Comparison of ENCODE assay signal across 9 mouse cellular contexts in genomic region chr10:81473003-81473451, GRCm38 (mm10). TPM values are rescaled to one million over a fixed set of nuclear protein-coding genes. Genes with fewer than 3 reads are reported as not detected.
A peak's percentile ranks its signal among the peaks of the same experiment; 100 is the strongest.
DNase-seq lines count a peak whose midpoint lies in the region; ATAC-seq and TF ChIP-seq lines count a peak whose summit lies in the region.
"Had no signal": no experiment of that assay in that cellular context is flagged by ENCODE, and none has a peak within 500 bp of the region (broad histone marks: within the 10 kb centered on the region; RNA-seq: fewer than 3 reads in every experiment).

No protein-coding gene starts in this region.

- H3K9me3 ChIP-seq in heart, embryonic 10.5 days = no peaks in the 10 kb centered on the region
- H3K9me3 ChIP-seq: G1E had no signal

- TF ChIP-seq CTCF in gastrocnemius, adult 2 months (IDR thresholded peaks at IDR 0.05) = no peak

- intact Hi-C loops in left cerebral cortex, postnatal 4 days (cut with DNase I) = no loop called here
- intact Hi-C loops in gastrocnemius, postnatal 14 days (cut with DNase I; ENCODE audit: low total_unique reads) = no loop called here
- intact Hi-C loops in gastrocnemius, adult 2 months (cut with DNase I) = no loop called here

- WGBS in heart, embryonic 10.5 days = 6% methylated on average over 22 of the region's 22 CpGs

- peaks cover 12% of the 10 kb centered on the region for H3K4me1 ChIP-seq in heart, embryonic 10.5 days

- peaks cover 100% of the 10 kb centered on the region for H3K27me3 ChIP-seq in heart, embryonic 10.5 days (ENCODE audit: insufficient read depth, poor library complexity, severe bottlenecking)

- DNase-seq in cerebellum, postnatal 36 days = peak; percentile 56 to 62
- DNase-seq in frontal cortex, postnatal 36 days (ENCODE audit: low spot score in 2 of 2) = peak; percentile 84 to 92
- DNase-seq in left cerebral cortex, postnatal 4 days = peak; percentile 86
- DNase-seq in right cerebral cortex, postnatal 10 days (ENCODE audit: low spot score in 2 of 2) = peak; percentile 95 to 97
- DNase-seq in gastrocnemius, postnatal 14 days = no peak
- DNase-seq in heart, embryonic 10.5 days (ENCODE audit: low spot score) = no peak
- DNase-seq in gastrocnemius, adult 2 months = no peak

- H3K27ac ChIP-seq in heart, embryonic 10.5 days = no peak overlapping the region
- no peak overlapping the region for H3K27ac ChIP-seq in gastrocnemius, adult 2 months

- no peaks in the 10 kb centered on the region for H3K36me3 ChIP-seq in heart, embryonic 10.5 days
- H3K36me3 ChIP-seq: G1E had no signal

- H3K4me3 ChIP-seq in heart, embryonic 10.5 days = no peak overlapping the region
- no peak overlapping the region for H3K4me3 ChIP-seq in gastrocnemius, adult 2 months

- peak; percentile 49 for ATAC-seq in CD4-positive, CD25-positive, alpha-beta regulatory T cell, adult 4 months

RNA-seq across cellular contexts. Expression of gene Celf5, which starts 9.5 kb away (rescaled TPM):
- 1 to 10 TPM in 1 of 2 experiments, under 1 TPM in 1; 0.53 to 1.1 TPM for polyA plus RNA-seq in CD4-positive, CD25-positive, alpha-beta regulatory T cell, adult 4 months (2017; shearing (Covaris generic))
- total RNA-seq in left cerebral cortex, postnatal 4 days (2021) = 100 to 1,000 TPM; 303 to 316 TPM
- total RNA-seq in gastrocnemius, postnatal 14 days (2021) = under 1 TPM; 0.09 to 0.23 TPM
- 0.10 and 0.18 TPM in 2 replicates for polyA plus RNA-seq in heart, embryonic 10.5 days (2016; fragmentation: Nextera tagmentation; extraction: Ambion mirVana)
- under 1 TPM in 1 of 2 experiments, not detected in 1; 0.17 TPM for total RNA-seq in gastrocnemius, adult 2 months (2021)

RNA-seq across cellular contexts. Expression of gene Nfic, which starts 17.6 kb away (rescaled TPM):
- polyA plus RNA-seq in CD4-positive, CD25-positive, alpha-beta regulatory T cell, adult 4 months (2017; shearing (Covaris generic)) = 10 to 100 TPM; 14.2 to 19.2 TPM
- 10 to 100 TPM; 29.5 to 31.1 TPM for total RNA-seq in left cerebral cortex, postnatal 4 days (2021)
- total RNA-seq in gastrocnemius, postnatal 14 days (2021) = 100 to 1,000 TPM; 262 to 320 TPM
- polyA plus RNA-seq in heart, embryonic 10.5 days (2016; fragmentation: Nextera tagmentation; extraction: Ambion mirVana) = 23.0 and 24.3 TPM in 2 replicates
- total RNA-seq in gastrocnemius, adult 2 months (2021) = 100 to 1,000 TPM; 207 to 215 TPM

RNA-seq across cellular contexts. Expression of gene Ncln, which starts 23.2 kb away (rescaled TPM):
- 10 to 100 TPM; 41.9 to 63.2 TPM for polyA plus RNA-seq in CD4-positive, CD25-positive, alpha-beta regulatory T cell, adult 4 months (2017; shearing (Covaris generic))
- 100 to 1,000 TPM; 104 to 105 TPM for total RNA-seq in left cerebral cortex, postnatal 4 days (2021)
- total RNA-seq in gastrocnemius, postnatal 14 days (2021) = 10 to 100 TPM; 39.1 to 47.3 TPM
- 75.3 and 86.1 TPM in 2 replicates for polyA plus RNA-seq in heart, embryonic 10.5 days (2016; fragmentation: Nextera tagmentation; extraction: Ambion mirVana)
- total RNA-seq in gastrocnemius, adult 2 months (2021) = 10 to 100 TPM; 38.3 to 44.8 TPM

RNA-seq across cellular contexts. Expression of gene S1pr4, which starts 26.9 kb away (rescaled TPM):
- 10 to 100 TPM; 53.2 to 76.8 TPM for polyA plus RNA-seq in CD4-positive, CD25-positive, alpha-beta regulatory T cell, adult 4 months (2017; shearing (Covaris generic))
- under 1 TPM; 0.14 to 0.66 TPM for total RNA-seq in left cerebral cortex, postnatal 4 days (2021)
- under 1 TPM; 0.64 to 0.86 TPM for total RNA-seq in gastrocnemius, postnatal 14 days (2021)
- 0.46 and 0.83 TPM in 2 replicates for polyA plus RNA-seq in heart, embryonic 10.5 days (2016; fragmentation: Nextera tagmentation; extraction: Ambion mirVana)
- total RNA-seq in gastrocnemius, adult 2 months (2021) = 1 to 10 TPM in 1 of 2 experiments, under 1 TPM in 1; 0.97 to 1.2 TPM

RNA-seq across cellular contexts. Expression of gene Gna15, which starts 51.0 kb away (rescaled TPM):
- polyA plus RNA-seq in CD4-positive, CD25-positive, alpha-beta regulatory T cell, adult 4 months (2017; shearing (Covaris generic)) = 10 to 100 TPM; 28.5 to 31.9 TPM
- 1 to 10 TPM; 1.1 to 1.6 TPM for total RNA-seq in left cerebral cortex, postnatal 4 days (2021)
- 1 to 10 TPM in 1 of 2 experiments, under 1 TPM in 1; 0.60 to 1.2 TPM for total RNA-seq in gastrocnemius, postnatal 14 days (2021)
- polyA plus RNA-seq in heart, embryonic 10.5 days (2016; fragmentation: Nextera tagmentation; extraction: Ambion mirVana) = 2.8 and 4.8 TPM in 2 replicates
- total RNA-seq in gastrocnemius, adult 2 months (2021) = under 1 TPM; 0.26 to 0.53 TPM

Comparison
In these comparisons a context has a peak if more than half of its experiments do, and no peak if none do; other contexts are left out.
1. DNase-seq: peak in cerebellum, postnatal 36 days (2 of 2), frontal cortex, postnatal 36 days (2 of 2), left cerebral cortex, postnatal 4 days (single experiment) and right cerebral cortex, postnatal 10 days (2 of 2); none in gastrocnemius, postnatal 14 days (single experiment), heart, embryonic 10.5 days (single experiment) and gastrocnemius, adult 2 months (single experiment).
2. RNA of gene Celf5, which starts 9.5 kb away (total RNA-seq): 303 to 316 TPM in left cerebral cortex, postnatal 4 days; 0.09 to 0.23 TPM in gastrocnemius, postnatal 14 days and 0.17 TPM in gastrocnemius, adult 2 months; every median in the first group is over 100 times any median in the second.
3. RNA of gene Nfic, which starts 17.6 kb away (total RNA-seq): 262 to 320 TPM in gastrocnemius, postnatal 14 days and 207 to 215 TPM in gastrocnemius, adult 2 months; 29.5 to 31.1 TPM in left cerebral cortex, postnatal 4 days; every median in the first group is over 4 times any median in the second.